ENCODE assay signal across 9 mouse cellular contexts in genomic region chr2:29648956-29649794, GRCm38 (mm10). TPM values are rescaled to one million over a fixed set of nuclear protein-coding genes. Genes with fewer than 3 reads are reported as not detected.
DNase-seq lines count a peak whose midpoint lies in the region; ATAC-seq and TF ChIP-seq lines count a peak whose summit lies in the region.
"Had no signal": no experiment of that assay in that cellular context is flagged by ENCODE, and none has a peak within 500 bp of the region (broad histone marks: within the 10 kb centered on the region; RNA-seq: fewer than 3 reads in every experiment).

No protein-coding gene starts in this region.

- H3K9ac ChIP-seq in liver, embryonic 16.5 days (ENCODE audit: low read depth, low read length): no peak overlapping the region
- no peak overlapping the region for H3K9ac ChIP-seq in stomach, postnatal 0 days (ENCODE audit: low read length)
- H3K9ac ChIP-seq in forebrain, embryonic 13.5 days: no peak overlapping the region
- H3K9ac ChIP-seq: neural tube, embryonic 13.5 days had no signal

- no peak for TF ChIP-seq CTCF in cerebellum, adult 2 months (IDR thresholded peaks at IDR 0.05; ENCODE audit: borderline replicate concordance, insufficient read depth, low read depth, low read length)
- TF ChIP-seq CTCF in spleen, adult 2 months (IDR thresholded peaks at IDR 0.05; ENCODE audit: extremely low read depth, insufficient read depth, insufficient read length, insufficient replicate concordance): no peak
- TF ChIP-seq CTCF in stomach, postnatal 0 days (IDR thresholded peaks at IDR 0.05; ENCODE audit: low read depth): no peak

- no peaks in the 10 kb centered on the region for H3K27me3 ChIP-seq in cerebellum, adult 2 months (ENCODE audit: control insufficient read depth, insufficient read depth, low read length)
- no peaks in the 10 kb centered on the region for H3K27me3 ChIP-seq in spleen, adult 2 months (ENCODE audit: control insufficient read depth, insufficient read depth, low read length)
- H3K27me3 ChIP-seq in liver, embryonic 16.5 days (ENCODE audit: control insufficient read depth, insufficient read depth, low read depth, low read length): no peaks in the 10 kb centered on the region
- H3K27me3 ChIP-seq in stomach, postnatal 0 days (ENCODE audit: control insufficient read depth, insufficient read depth, low read length): no peaks in the 10 kb centered on the region
- H3K27me3 ChIP-seq in forebrain, embryonic 13.5 days: no peaks in the 10 kb centered on the region
- H3K27me3 ChIP-seq: neural tube, embryonic 13.5 days had no signal

- peaks cover 39% of the 10 kb centered on the region for H3K4me1 ChIP-seq in cerebellum, adult 2 months (ENCODE audit: control insufficient read depth, insufficient read depth, low read length)
- peaks cover 28% of the 10 kb centered on the region; the same call in 1 of the 2 replicates for H3K4me1 ChIP-seq in spleen, adult 2 months (ENCODE audit: control insufficient read depth, insufficient read depth, insufficient read length)
- peaks cover 5% of the 10 kb centered on the region; the same call in 1 of the 2 replicates for H3K4me1 ChIP-seq in liver, embryonic 16.5 days (ENCODE audit: control insufficient read depth, low read depth, low read length)
- no peaks in the 10 kb centered on the region; the same call in 1 of the 2 replicates for H3K4me1 ChIP-seq in stomach, postnatal 0 days (replicated peaks; ENCODE audit: control insufficient read depth, insufficient read depth)
- peaks cover 51% of the 10 kb centered on the region for H3K4me1 ChIP-seq in forebrain, embryonic 13.5 days

- no peak for DNase-seq in cerebellum, adult 2 months
- no peak for DNase-seq in cerebellum, adult 11-12 months
- DNase-seq in spleen, adult 2 months (ENCODE audit: low read depth in 1 of 2, low spot score in 2 of 2): peak in 1 of 2 experiments; percentile 54
- DNase-seq in spleen, adult 18-20 months: no peak
- no peak for DNase-seq in stomach, postnatal 0 days (ENCODE audit: low spot score)
- no peak for DNase-seq in right cerebral cortex, postnatal 14 days

- no peaks in the 10 kb centered on the region for H3K9me3 ChIP-seq in liver, embryonic 16.5 days (replicated peaks; ENCODE audit: control insufficient read depth, low read length)
- H3K9me3 ChIP-seq in stomach, postnatal 0 days (ENCODE audit: control insufficient read depth, low read length): no peaks in the 10 kb centered on the region
- no peaks in the 10 kb centered on the region for H3K9me3 ChIP-seq in forebrain, embryonic 13.5 days (replicated peaks)
- H3K9me3 ChIP-seq: neural tube, embryonic 13.5 days had no signal

- 74% methylated on average over 6 of the region's 6 CpGs for WGBS in cerebellum, adult 2 months
- WGBS in spleen, adult 2 months: 8% methylated on average over 6 of the region's 6 CpGs
- 25% methylated on average over 6 of the region's 6 CpGs for WGBS in liver, embryonic 16.5 days (ENCODE audit: insufficient replicate concordance)
- WGBS in stomach, postnatal 0 days: 55% methylated on average over 6 of the region's 6 CpGs
- 90% methylated on average over 6 of the region's 6 CpGs for WGBS in forebrain, embryonic 13.5 days

- H3K36me3 ChIP-seq in spleen, adult 2 months (ENCODE audit: control insufficient read depth, insufficient read depth, low read length): no peaks in the 10 kb centered on the region
- H3K36me3 ChIP-seq in liver, embryonic 16.5 days (ENCODE audit: control insufficient read depth, insufficient read depth): no peaks in the 10 kb centered on the region
- H3K36me3 ChIP-seq in stomach, postnatal 0 days (ENCODE audit: control insufficient read depth, insufficient read depth, low read length): no peaks in the 10 kb centered on the region
- no peaks in the 10 kb centered on the region for H3K36me3 ChIP-seq in forebrain, embryonic 13.5 days (ENCODE audit: poor library complexity, severe bottlenecking)
- H3K36me3 ChIP-seq: neural tube, embryonic 13.5 days had no signal

- TF ChIP-seq EP300 in stomach, postnatal 0 days (optimal IDR thresholded peaks at IDR 0.05): no peak

- no peak for ATAC-seq in liver, embryonic 16.5 days (ENCODE audit: low read depth)
- ATAC-seq in stomach, postnatal 0 days (ENCODE audit: low FRiP score, low TSS enrichment): no peak
- ATAC-seq in forebrain, embryonic 13.5 days: no peak

- TF ChIP-seq POLR2A in cerebellum, adult 2 months (IDR thresholded peaks at IDR 0.05; ENCODE audit: borderline replicate concordance, insufficient read depth, low read length): no peak
- no peak; the same call in 1 of the 2 replicates for TF ChIP-seq POLR2A in spleen, adult 2 months (IDR thresholded peaks at IDR 0.05; ENCODE audit: low read depth, low read length)

- peak overlapping the region; percentile 38; the same call in 1 of the 2 replicates for H3K27ac ChIP-seq in cerebellum, adult 2 months (ENCODE audit: insufficient read depth, low read length)
- H3K27ac ChIP-seq in spleen, adult 2 months (ENCODE audit: insufficient read depth, low read length): peak overlapping the region; percentile 85
- H3K27ac ChIP-seq in liver, embryonic 16.5 days (ENCODE audit: low read length): no peak overlapping the region
- 0 out of 2 replicates have a peak overlapping the region, but pooled peaks have one; percentile 49 for H3K27ac ChIP-seq in stomach, postnatal 0 days (replicated peaks)
- no peak overlapping the region for H3K27ac ChIP-seq in forebrain, embryonic 13.5 days
- H3K27ac ChIP-seq: neural tube, embryonic 13.5 days had no signal

- 0 out of 2 replicates have a peak overlapping the region, but pooled peaks have one; percentile 3 for H3K4me2 ChIP-seq in liver, embryonic 16.5 days (ENCODE audit: low read depth, low read length)
- H3K4me2 ChIP-seq in stomach, postnatal 0 days (replicated peaks; ENCODE audit: low read depth): no peak overlapping the region
- no peak overlapping the region for H3K4me2 ChIP-seq in forebrain, embryonic 13.5 days
- H3K4me2 ChIP-seq: neural tube, embryonic 13.5 days had no signal

- H3K4me3 ChIP-seq in cerebellum, adult 2 months (replicated peaks; ENCODE audit: insufficient read depth, low read depth, low read length): no peak overlapping the region
- no peak overlapping the region for H3K4me3 ChIP-seq in spleen, adult 2 months (ENCODE audit: extremely low read depth, insufficient read depth, insufficient read length)
- H3K4me3 ChIP-seq in liver, embryonic 16.5 days (ENCODE audit: low read depth, low read length): no peak overlapping the region
- H3K4me3 ChIP-seq in stomach, postnatal 0 days (ENCODE audit: low read depth, low read length): no peak overlapping the region
- H3K4me3 ChIP-seq in forebrain, embryonic 13.5 days: no peak overlapping the region
- H3K4me3 ChIP-seq: neural tube, embryonic 13.5 days had no signal

RNA-seq across cellular contexts. Expression of gene Rapgef1, which starts 29.7 kb away (rescaled TPM):
- polyA plus RNA-seq in cerebellum, adult 2 months (2012; rRNA removed): 72.6 and 80.3 TPM in 2 replicates
- polyA plus RNA-seq in spleen, adult 2 months (2012; rRNA removed): 75.1 and 95.9 TPM in 2 replicates
- polyA plus RNA-seq in liver, embryonic 16.5 days (2015; fragmentation: Nextera tagmentation; extraction: Ambion mirVana): 4.2 and 4.7 TPM in 2 replicates
- 7.2 and 7.6 TPM in 2 replicates for polyA plus RNA-seq in stomach, postnatal 0 days (2015; fragmentation: Nextera tagmentation; extraction: Ambion mirVana)
- 17.8 and 19.2 TPM in 2 replicates for polyA plus RNA-seq in forebrain, embryonic 13.5 days (2015; fragmentation: Nextera tagmentation; extraction: Ambion mirVana)

Comparison
In these comparisons a context has a peak if more than half of its experiments do, and no peak if none do; other contexts are left out.
1. H3K27ac ChIP-seq: peak in cerebellum, adult 2 months (single experiment), spleen, adult 2 months (single experiment) and stomach, postnatal 0 days (single experiment); none in liver, embryonic 16.5 days (single experiment) and forebrain, embryonic 13.5 days (single experiment).